Mouse (Mus musculus) left cerebral cortex, postnatal 14 days (tissue): Measurements from ENCODE around the gene Pop5. TPM values are rescaled to one million over a fixed set of nuclear protein-coding genes. Genes with fewer than 3 reads are reported as not detected.
A peak's percentile ranks its signal among the peaks of the same experiment; 100 is the strongest.

Source experiments
- DNase-seq, 2 experiments: peaks; one replicate each; pipeline ENCODE4 v3.0.0; 2021 to 2022; ENCODE audit warnings: low spot score in 2 of 2, mixed read lengths in 1 of 2
- intact Hi-C: fragments of 180-260 bp; cut with DNase I; formaldehyde crosslinking; loops from one replicate; pipeline ENCODE4 v1.15.1; 2025
- total RNA-seq, 2 experiments: library from RNA; stranded (reverse); gene quantifications; 2 replicates each; pipeline ENCODE4 v1.2.3; 2021

Gene Pop5
- total RNA-seq, 2 experiments from 2014 or later = 59.5 to 75.8 TPM

DNA sequence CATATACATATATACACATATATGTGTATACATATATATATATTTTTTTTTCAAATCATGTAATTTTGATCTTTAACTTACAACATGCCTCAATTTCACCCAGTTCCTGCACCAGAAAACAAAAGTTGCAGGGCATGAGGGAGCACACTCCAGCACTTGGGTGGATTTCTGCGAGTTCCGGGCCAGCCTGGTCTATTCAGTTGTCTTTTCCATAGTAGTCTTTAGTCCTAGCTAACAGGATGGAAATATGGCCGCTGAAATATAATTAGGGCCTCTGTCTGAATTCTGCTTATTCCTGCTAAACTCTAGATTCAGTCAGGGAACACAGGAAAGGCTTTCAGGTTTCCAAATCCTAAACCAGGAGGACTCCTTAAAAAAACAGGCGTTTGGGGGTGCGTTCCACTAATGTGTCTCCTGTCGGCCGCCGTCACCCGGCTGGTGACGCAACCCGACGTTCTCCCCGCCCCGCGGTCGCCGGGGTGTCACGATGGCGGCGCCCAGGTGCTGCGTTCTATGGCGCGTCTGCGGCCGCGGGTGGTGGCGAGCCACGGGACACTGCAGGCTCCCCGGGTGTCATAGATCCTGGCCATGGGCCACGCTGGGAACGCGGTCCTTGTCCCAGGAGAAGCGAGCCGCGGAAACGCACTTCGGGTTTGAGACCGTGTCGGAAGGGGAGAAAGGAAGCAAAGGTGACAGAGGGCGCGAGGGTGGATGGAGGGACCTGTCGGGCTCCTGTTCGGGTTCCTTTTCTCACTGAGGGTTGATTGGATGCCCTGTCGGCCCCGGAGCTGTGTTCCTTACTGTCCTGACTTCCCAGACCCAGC, 43.8 kb downstream of the Pop5 start, which contains the start of gene Coq5:
Gene Coq5 (plus strand): TSS at position 441 of the 824 bp plus-strand sequence.
- DNase-seq = peak; percentile 85 to 91
- intact Hi-C loops = no loop called here

DNA sequence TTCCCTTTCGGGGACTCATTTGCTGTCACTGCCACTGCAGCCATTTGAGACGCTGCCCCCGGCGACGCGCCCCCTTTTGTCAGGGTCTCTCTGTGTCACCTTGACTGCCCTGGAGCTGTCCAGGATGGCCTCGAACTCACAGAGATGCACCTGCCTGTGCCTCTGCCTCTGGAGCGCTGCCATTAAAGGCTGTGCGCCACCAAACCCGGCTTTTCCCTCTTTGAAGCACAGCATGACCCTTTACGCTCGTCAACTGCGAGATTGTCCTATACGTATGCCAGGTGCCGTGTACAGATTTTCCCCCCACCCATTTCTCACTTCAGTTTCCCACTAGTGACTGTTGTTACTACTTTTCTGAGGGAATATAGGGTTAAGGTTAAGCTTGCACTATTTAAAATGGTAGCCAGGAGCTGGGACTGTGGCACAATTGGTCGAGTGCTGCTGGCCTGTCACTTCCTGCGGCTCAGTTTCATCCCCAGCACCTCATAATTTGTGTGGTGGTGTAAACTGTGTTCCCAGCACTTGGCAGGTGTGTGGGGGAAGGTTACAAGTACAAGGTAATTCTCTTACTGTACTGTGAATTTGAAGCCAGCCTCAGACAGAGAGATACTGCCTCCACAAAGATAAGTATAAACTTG, 44.5 kb downstream of the Pop5 start:
- intact Hi-C loops = no loop called here

DNA sequence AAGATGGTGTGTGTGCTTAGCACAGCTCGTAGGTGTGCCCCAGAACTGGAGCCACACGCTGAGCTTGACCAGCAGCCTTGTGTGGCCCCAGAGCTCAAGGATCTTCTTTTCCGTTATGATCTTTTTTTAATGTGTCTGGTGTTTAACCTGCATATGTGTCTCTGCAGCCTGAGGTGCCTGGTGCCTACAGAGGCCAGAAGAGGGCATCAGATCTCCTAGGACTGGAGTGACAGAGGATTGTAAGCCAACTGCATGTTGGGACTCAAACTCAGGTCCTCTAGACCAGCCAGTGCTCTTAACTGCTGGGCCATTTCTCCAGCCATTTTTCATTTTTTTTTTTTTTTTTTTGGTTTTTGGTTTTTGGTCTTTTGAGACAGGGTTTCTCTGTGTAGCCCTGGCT, 49.1 kb downstream of the Pop5 start:
- intact Hi-C loops = no loop called here

More for the DNA sequence above, 44.5 kb downstream of the Pop5 start:
- no peak for DNase-seq

DNA sequence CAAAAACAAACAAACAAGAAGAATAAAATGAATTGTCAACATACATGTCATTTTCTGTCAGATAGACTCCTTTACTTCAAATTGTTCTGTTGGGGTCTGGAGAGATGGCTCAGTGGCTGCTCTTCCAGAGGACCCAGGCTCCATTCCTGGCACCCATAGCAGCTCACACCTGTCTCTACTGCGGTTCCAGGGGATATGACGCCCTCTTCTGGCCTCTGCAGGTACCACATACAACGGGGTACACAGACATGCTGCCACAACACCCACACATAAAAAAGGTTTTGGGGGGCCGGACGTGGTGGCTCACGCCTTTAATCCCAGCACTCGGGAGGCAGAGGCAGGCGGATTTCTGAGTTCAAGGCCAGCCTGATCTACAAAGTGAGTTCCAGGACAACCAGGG, 58.5 kb downstream of the Pop5 start:
- intact Hi-C loops = no loop called here

More for the DNA sequence above, 49.1 kb downstream of the Pop5 start:
- no peak for DNase-seq

More for the DNA sequence above, 58.5 kb downstream of the Pop5 start:
- no peak for DNase-seq

Other genes starting within 250 kb of the Pop5 start
- gene Sppl3, start 224.7 kb upstream of the Pop5 start, total RNA-seq = 100 to 1,000 TPM; 104 to 106 TPM
- not detected for gene Gm10401, start 137.5 kb upstream of the Pop5 start, total RNA-seq
- 1 to 10 TPM; 5.9 to 6.8 TPM for gene Acads, start 116.5 kb upstream of the Pop5 start, total RNA-seq
- 10 to 100 TPM; 23.4 to 28.1 TPM for gene Unc119b, start 100.9 kb upstream of the Pop5 start, total RNA-seq
- gene Mlec, start 77.7 kb upstream of the Pop5 start, total RNA-seq = 10 to 100 TPM; 67.9 to 77.9 TPM
- gene Cabp1, start 41.5 kb upstream of the Pop5 start, total RNA-seq = 100 to 1,000 TPM; 179 to 209 TPM
- gene Rnf10, start 37.1 kb downstream of the Pop5 start, total RNA-seq = 100 to 1,000 TPM; 244 to 283 TPM
- 10 to 100 TPM; 38.2 to 38.8 TPM for gene Coq5, start 43.8 kb downstream of the Pop5 start, total RNA-seq
- 100 to 1,000 TPM; 770 to 772 TPM for gene Dynll1, start 65.2 kb downstream of the Pop5 start, total RNA-seq
- 10 to 100 TPM; 73.4 to 75.5 TPM for gene Srsf9, start 91.3 kb downstream of the Pop5 start, total RNA-seq
- 10 to 100 TPM; 22.4 to 23.3 TPM for gene Gatc, start 105.3 kb downstream of the Pop5 start, total RNA-seq
- gene Triap1, start 105.4 kb downstream of the Pop5 start, total RNA-seq = 10 to 100 TPM; 28.2 to 32.4 TPM
- 100 to 1,000 TPM; 838 to 857 TPM for gene Cox6a1, start 113.1 kb downstream of the Pop5 start, total RNA-seq
- 10 to 100 TPM; 45.4 to 54.0 TPM for gene Msi1, start 193.8 kb downstream of the Pop5 start, total RNA-seq
- not detected for gene Pla2g1b, start 230.4 kb downstream of the Pop5 start, total RNA-seq
- gene Sirt4, start 248.9 kb downstream of the Pop5 start, total RNA-seq = 10 to 100 TPM; 27.4 to 27.7 TPM